Mouse (Mus musculus) heart, postnatal 0 days (tissue): ENCODE measurements around the gene BC024978. TPM values are rescaled to one million over a fixed set of nuclear protein-coding genes. Genes with fewer than 3 reads are reported as not detected.

ENCODE experiments used
- ATAC-seq: fragments of 200-750 bp; cut with Nextera tagmentation; 2 replicates; pipeline ENCODE4 v1.8.0; 2017; ENCODE audit warnings: low read depth, moderate number of reproducible peaks, moderate library complexity; ENCODE audit not compliant: insufficient read depth
- DNase-seq: peaks from one replicate; pipeline ENCODE4 v3.0.0-alpha.2; 2016; ENCODE audit warnings: low spot score
- H3K27ac ChIP-seq: fragments of 300-500 bp; sonication (generic); 2 replicates; pipeline ENCODE4 v1.5.1; 2014; ENCODE audit warnings: low read depth, mild to moderate bottlenecking
- H3K27me3 ChIP-seq: fragments of 300-500 bp; sonication (generic); 2 replicates; pipeline ENCODE4 v1.6.1; 2014; ENCODE audit warnings: low read length, mixed read lengths; ENCODE audit not compliant: control insufficient read depth, insufficient read depth
- H3K36me3 ChIP-seq: fragments of 300-500 bp; sonication (generic); replicated peaks from 2 replicates; pipeline ENCODE4 v1.6.1; 2014; ENCODE audit warnings: low read length, mixed read lengths; ENCODE audit not compliant: control insufficient read depth, insufficient read depth
- H3K4me1 ChIP-seq: fragments of 300-500 bp; sonication (generic); 2 replicates; pipeline ENCODE4 v1.6.1; 2014; ENCODE audit warnings: antibody characterized with exemption; ENCODE audit not compliant: control insufficient read depth, insufficient read depth
- H3K4me2 ChIP-seq: fragments of 300-500 bp; sonication (generic); 2 replicates; pipeline ENCODE4 v1.6.1; 2014; ENCODE audit warnings: low read depth, mild to moderate bottlenecking, low read length, moderate library complexity
- H3K4me3 ChIP-seq: fragments of 300-500 bp; sonication (generic); 2 replicates; pipeline ENCODE4 v1.5.1; 2014; ENCODE audit warnings: low read depth, low read length
- H3K9ac ChIP-seq: fragments of 300-500 bp; sonication (generic); replicated peaks from 2 replicates; pipeline ENCODE4 v1.6.1; 2014; ENCODE audit warnings: low read depth, low read length, mixed read lengths
- H3K9me3 ChIP-seq: fragments of 300-500 bp; sonication (generic); replicated peaks from 2 replicates; pipeline ENCODE4 v1.6.1; 2016; ENCODE audit warnings: low read length; ENCODE audit not compliant: control insufficient read depth
- CTCF ChIP-seq: IDR thresholded peaks from 2 replicates; pipeline ENCODE4 v1.5.1; 2016; ENCODE audit warnings: antibody characterized with exemption, control low read depth, low read depth
- EP300 ChIP-seq: IDR thresholded peaks from 2 replicates; pipeline ENCODE4 v1.6.1; 2016; ENCODE audit warnings: antibody characterized with exemption, low read depth
- WGBS: fragments of 180-500 bp; shearing (Covaris S2); extraction: QIAGEN DNeasy Blood & Tissue Kit; methylation state at CpG from one replicate; pipeline ENCODE4 v1.1.7; 2014; 5-methylcytosine and 5-hydroxymethylcytosine counted together
- polyA plus RNA-seq: library from polyadenylated mRNA; unstranded; fragments of >200 nt; fragmentation: Nextera tagmentation; extraction: Ambion mirVana; gene quantifications from 2 replicates; pipeline ENCODE4 v1.2.1, GENCODE M21; 2015
- total RNA-seq: library from RNA; depleted of rRNA; stranded (reverse); fragments of >200 nt; gene quantifications from 2 replicates; pipeline ENCODE4 v1.2.3, GENCODE M21; 2014; ENCODE audit warnings: low replicate concordance

The BC024978 gene
- total and polyA plus RNA-seq, 2 experiments from 2014 or later = 2.0 to 4.8 TPM

DNA sequence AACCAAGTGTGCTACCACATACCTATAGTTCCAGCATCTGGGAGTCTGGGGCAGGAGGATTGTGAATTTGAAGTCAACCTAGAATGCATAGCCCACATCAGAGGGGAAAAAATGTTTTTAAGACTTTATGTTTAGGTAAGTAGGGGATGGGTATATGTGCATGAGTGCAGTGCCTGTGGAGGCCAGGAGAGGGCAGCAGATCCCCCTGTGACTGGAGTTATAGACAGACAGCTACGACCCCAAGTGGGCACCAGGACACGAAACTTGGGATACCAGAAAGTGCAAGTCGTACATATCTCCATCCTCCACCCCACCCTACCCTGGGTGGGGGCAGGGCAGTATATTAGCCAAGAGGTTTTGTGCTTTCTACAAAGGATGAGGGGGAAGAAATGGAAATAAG is 10.6 kb upstream of the BC024978 start:
- no peaks in the 10 kb centered on the region for H3K4me1 ChIP-seq
- H3K27me3 ChIP-seq = no peaks in the 10 kb centered on the region
- no peak for TF ChIP-seq EP300
- peak; percentile 56 for TF ChIP-seq CTCF
- H3K36me3 ChIP-seq = peaks cover 59% of the 10 kb centered on the region
- no peak overlapping the region for H3K4me3 ChIP-seq
- no peaks in the 10 kb centered on the region for H3K9me3 ChIP-seq
- ATAC-seq (no peak), DNase-seq (no peak)
- H3K27ac ChIP-seq = no peak overlapping the region
- no peak overlapping the region for H3K9ac ChIP-seq
- WGBS = 61% methylated on average over 3 of the region's 3 CpGs
- H3K4me2 ChIP-seq = no peak overlapping the region

- ATAC-seq = no peak
- no peaks in the 10 kb centered on the region for H3K4me1 ChIP-seq
- H3K27ac ChIP-seq = no peak overlapping the region
- TF ChIP-seq EP300 (no peak), CTCF (no peak)
- H3K27me3 ChIP-seq = no peaks in the 10 kb centered on the region
- H3K4me3 ChIP-seq = no peak overlapping the region
- no peak overlapping the region for H3K9ac ChIP-seq
- peaks cover 69% of the 10 kb centered on the region for H3K36me3 ChIP-seq
- no peaks in the 10 kb centered on the region for H3K9me3 ChIP-seq
- WGBS = 91% methylated on average over 5 of the region's 5 CpGs
- H3K4me2 ChIP-seq = no peak overlapping the region
- DNase-seq = no peak
These were observed 9.6 kb upstream of the BC024978 start for GRCm38 (mm10) chr7:27185986-27186385.

GRCm38 (mm10) chr7:27189271-27189931 is 6.2 kb upstream of the BC024978 start:
- no peak for ATAC-seq
- Histone ChIP-seq H3K27ac (no peak overlapping the region), H3K27me3 (no peaks in the 10 kb centered on the region), H3K4me3 (no peak overlapping the region), H3K4me2 (no peak overlapping the region), H3K9ac (no peak overlapping the region), H3K9me3 (no peaks in the 10 kb centered on the region), H3K4me1 (no peaks in the 10 kb centered on the region), H3K36me3 (peaks cover 94% of the 10 kb centered on the region)
- no peak for DNase-seq
- TF ChIP-seq CTCF (peak; percentile 24), EP300 (no peak)
- WGBS = 96% methylated on average over 10 of the region's 10 CpGs

DNA sequence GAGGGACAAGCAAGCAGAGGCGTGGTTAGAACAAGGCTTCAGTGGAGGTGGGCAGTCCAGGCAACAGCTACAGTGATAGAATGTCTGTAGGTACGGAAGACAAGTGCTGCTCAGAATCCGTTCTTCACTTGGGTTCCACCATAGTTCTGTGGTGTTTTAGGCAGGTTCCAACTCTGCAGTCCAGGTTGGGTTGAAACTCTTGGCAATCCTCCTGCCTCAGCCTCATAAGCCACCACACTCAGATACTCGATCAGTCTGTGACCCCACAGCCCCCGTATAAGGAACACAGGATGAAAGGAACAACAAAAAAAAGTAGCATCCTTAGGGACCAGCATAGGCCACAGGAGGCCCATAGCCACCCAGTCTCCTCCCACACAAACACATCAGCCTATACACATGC is 3.1 kb upstream of the BC024978 start:
- 92% methylated on average over 5 of the region's 5 CpGs for WGBS
- TF ChIP-seq CTCF (no peak), EP300 (no peak)
- Histone ChIP-seq H3K27me3 (no peaks in the 10 kb centered on the region), H3K36me3 (peaks cover 65% of the 10 kb centered on the region), H3K4me3 (no peak overlapping the region), H3K4me2 (no peak overlapping the region), H3K9me3 (no peaks in the 10 kb centered on the region), H3K9ac (no peak overlapping the region), H3K4me1 (peaks cover 13% of the 10 kb centered on the region), H3K27ac (no peak overlapping the region)
- DNase-seq (no peak), ATAC-seq (no peak)

- Histone ChIP-seq H3K4me3 (no peak overlapping the region), H3K4me2 (no peak overlapping the region), H3K36me3 (peaks cover 52% of the 10 kb centered on the region), H3K9ac (no peak overlapping the region), H3K9me3 (no peaks in the 10 kb centered on the region), H3K4me1 (peaks cover 13% of the 10 kb centered on the region), H3K27ac (no peak overlapping the region), H3K27me3 (no peaks in the 10 kb centered on the region)
- no peak for ATAC-seq
- TF ChIP-seq EP300 = no peak
- no peak for TF ChIP-seq CTCF
- DNase-seq = no peak
- WGBS = 77% methylated on average over 4 of the region's 4 CpGs
These were observed 1.9 kb upstream of the BC024978 start for GRCm38 (mm10) chr7:27193731-27194130.

- Histone ChIP-seq H3K9me3 (no peaks in the 10 kb centered on the region), H3K27me3 (no peaks in the 10 kb centered on the region), H3K4me1 (peaks cover 13% of the 10 kb centered on the region), H3K4me3 (no peak overlapping the region), H3K36me3 (peaks cover 26% of the 10 kb centered on the region), H3K9ac (no peak overlapping the region), H3K27ac (peak overlapping the region; percentile 99; the same call in 1 of the 2 replicates), H3K4me2 (no peak overlapping the region)
- DNase-seq = no peak
- ATAC-seq = no peak
- 87% methylated on average over 3 of the region's 3 CpGs for WGBS
- TF ChIP-seq EP300 (no peak), CTCF (no peak)
These were observed 1.6 kb downstream of the BC024978 start for GRCm38 (mm10) chr7:27197136-27197535.
